Mouse (Mus musculus): ENCODE measurements around the gene Zfp711.

Gene Zfp711

DNA sequence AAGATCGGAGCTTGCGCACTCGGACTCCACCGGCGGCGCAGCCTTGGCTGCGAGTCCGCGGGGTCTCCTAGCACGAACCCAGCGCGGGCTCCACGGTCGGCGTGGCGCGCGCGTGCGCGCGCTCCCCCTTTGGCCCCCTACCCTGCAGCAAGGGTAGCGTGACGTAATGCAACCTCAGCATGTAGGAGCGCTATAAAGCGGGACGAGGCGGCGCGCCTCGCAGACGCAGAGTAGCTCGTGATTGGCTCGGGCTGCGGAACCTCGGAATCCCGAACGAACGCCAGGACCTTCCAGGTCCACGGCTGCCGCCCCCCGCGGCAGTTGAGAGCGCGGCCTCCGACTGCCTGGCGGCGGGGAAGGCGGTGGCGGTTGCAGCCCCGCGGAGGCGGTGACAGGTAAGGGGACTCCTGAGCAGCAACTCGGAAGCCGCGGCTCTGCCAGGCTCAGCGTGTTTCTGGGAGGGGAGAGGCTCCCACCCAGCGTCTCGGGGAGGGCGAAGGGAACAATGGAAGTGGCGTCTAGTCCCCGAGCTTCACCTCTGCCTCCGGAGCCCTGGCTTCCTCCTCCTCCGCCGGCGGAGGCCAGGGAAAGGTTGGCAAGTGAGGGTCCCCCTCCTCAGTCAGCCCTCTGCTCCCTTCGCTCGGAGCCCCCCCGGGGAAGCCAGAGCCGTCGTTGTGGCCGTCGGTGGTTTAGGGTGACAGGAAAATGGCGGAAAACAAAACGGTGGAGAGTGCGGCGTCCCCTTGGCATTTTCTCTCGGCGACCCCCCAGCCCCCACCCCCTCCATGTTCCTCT lies at the start of gene Zfp711:
Gene Zfp711 (plus strand): TSS at position 16 of the 795 bp plus-strand sequence.
- peak; percentile 36 to 40 for DNase-seq (ENCODE audit: low spot score in 2 of 2)

DNA sequence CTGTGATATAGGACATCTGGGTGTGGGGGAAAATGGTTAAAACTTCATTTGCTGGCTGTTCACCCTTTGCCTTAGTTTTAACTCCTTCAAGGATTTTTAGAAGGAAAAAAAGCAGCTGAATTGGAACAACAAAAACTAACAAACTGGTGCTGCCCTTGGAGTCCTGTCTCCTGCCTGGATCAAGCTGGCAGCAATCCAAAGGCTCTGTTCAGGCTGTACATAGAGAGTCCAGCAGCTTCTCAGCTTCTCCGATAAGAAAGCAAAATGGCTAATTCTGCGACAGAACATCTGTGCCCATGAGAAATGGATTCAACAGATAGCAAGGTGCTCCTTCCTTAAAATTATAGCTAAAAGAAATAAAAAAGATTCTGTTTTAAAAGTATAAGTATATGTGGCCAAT lies 32.6 kb upstream of the Zfp711 start:
- no peak for DNase-seq (ENCODE audit: low spot score in 2 of 2)

DNA sequence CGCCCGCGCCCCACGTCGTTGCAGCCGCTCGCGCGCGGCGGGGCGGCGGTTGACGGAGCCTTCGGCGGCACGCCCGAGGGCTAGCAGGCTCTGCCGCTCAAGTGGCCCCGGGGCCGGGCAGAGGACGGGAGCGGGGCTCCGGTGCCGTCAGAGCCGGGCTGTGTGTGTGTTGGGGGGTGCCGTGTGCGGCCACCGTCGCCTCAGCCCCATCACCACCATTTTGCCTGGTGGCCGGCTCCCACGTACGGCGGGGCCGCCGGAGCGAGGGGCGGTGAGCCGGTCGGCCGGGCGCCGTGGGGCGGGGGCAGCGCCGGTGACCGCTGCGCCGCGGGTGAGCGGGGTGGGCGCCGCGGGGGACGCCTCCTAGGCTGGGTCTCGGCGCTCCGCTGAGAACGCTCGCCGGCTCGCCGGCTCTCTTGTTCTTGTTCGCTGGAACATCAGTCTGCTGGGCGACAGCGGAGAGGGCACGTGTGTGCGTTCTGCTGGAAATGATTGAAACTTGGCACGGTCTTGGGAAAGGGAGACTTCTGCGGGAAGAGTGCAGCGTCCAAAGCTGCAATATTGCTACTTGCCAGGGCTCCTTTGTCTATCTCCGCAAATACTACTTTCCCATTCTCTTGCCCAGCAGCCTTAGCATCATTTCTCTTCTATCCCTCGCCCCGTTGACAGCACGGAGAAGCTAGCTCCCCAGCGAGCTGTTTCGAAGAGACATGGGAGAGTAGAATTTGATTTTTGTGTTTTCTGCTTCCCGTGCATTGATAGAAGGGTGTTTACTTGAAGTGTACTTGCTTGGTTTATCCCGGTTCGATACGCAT lies 1.2 kb downstream of the Zfp711 start:
- peak in 1 of 2 experiments; percentile 4 for DNase-seq (ENCODE audit: low spot score in 2 of 2)

DNA sequence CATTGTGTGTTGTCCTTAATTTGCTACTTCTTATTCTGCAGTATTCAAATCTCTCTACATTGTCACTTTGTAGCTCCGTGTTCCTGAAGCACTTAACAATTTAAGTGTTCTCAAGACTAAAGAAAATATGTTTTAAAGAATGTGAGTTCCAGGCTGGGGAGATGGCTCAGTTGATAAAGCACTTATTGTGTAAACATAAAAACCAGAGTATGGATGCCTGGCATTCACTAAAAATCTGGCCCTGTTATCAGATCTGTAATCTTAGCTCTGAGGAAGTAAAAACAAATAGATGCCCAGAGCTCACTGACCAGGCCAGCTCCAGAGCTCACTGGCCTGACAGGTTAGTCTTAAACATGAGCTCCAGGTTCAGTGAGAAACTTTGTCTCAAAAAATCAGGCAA lies 75.2 kb downstream of the Zfp711 start:
- DNase-seq (ENCODE audit: low spot score in 2 of 2): no peak

DNA sequence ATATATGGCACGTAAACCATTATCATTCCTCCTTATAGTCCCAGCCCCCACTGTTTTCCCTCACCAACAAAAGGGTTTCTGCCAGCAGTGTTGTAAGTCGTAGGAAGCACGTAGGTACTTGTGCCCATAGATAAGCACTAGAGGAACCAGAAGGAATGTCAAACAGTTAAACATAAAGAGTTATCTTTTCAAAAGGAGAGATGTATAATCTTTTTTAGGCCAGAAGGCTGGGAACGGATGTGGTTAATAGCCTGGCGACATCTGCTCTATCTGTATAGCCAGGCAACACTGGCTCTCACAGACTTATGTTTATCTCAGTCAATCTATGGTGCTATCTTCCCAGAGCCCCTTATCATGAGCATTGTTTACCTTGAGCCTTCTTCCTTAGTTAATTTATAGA lies 80.3 kb downstream of the Zfp711 start:
- DNase-seq (ENCODE audit: low spot score in 2 of 2): no peak
